Mouse (Mus musculus): ENCODE measurements around the gene Gbf1. TPM values are rescaled to one million over a fixed set of nuclear protein-coding genes. Genes with fewer than 3 reads are reported as not detected.
A peak's percentile ranks its signal among the peaks of the same experiment; 100 is the strongest.

The Gbf1 gene
- polyA plus RNA-seq, 1 experiment from 2014 or later: 50.0 TPM

DNA sequence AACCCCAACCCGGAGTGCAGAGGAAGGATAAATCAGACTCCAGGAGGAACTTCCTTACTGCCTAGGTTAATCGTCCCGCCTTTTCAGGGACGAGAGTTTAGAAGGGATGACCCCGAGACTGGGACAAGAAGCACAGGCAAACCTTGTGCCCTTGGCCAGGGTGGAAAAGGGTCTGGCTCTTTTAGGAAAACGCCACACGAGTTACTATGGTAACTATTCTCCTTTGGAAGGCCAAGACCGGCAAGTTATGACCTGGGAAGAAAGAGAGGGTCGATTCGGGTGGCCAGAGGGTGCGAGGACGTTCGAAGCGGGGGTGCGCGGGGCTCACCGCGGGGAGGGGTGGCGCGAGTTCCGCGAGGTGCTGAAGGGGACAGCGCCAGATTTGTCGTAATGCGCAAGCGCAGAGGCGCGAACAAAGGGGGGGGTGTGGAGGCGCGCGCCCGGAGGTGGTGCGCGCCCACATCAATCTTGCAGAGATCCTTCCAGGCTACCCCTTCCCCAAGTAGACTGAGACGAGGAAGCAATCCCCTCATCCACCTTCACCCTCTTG is 174.5 kb downstream of the Gbf1 start, which contains the start of gene Psd:
Psd (minus strand) TSS at position 401 of the 550 bp plus-strand sequence.
- no peak for DNase-seq (ENCODE audit: low spot score)
- under 1% methylated on average over 35 of the region's 35 CpGs for WGBS
- H3K4me3 ChIP-seq: peak within 1 kb of the TSS; percentile 79
- H3K36me3 ChIP-seq: peaks cover 16% of the 10 kb centered on the region
- peak within 1 kb of the TSS; percentile 82 for H3K27ac ChIP-seq
- no peaks in the 10 kb centered on the region for H3K9me3 ChIP-seq
- peaks cover 35% of the 10 kb centered on the region for H3K4me1 ChIP-seq
- peaks cover 65% of the 10 kb centered on the region for H3K27me3 ChIP-seq (ENCODE audit: insufficient read depth, poor library complexity, severe bottlenecking)

DNA sequence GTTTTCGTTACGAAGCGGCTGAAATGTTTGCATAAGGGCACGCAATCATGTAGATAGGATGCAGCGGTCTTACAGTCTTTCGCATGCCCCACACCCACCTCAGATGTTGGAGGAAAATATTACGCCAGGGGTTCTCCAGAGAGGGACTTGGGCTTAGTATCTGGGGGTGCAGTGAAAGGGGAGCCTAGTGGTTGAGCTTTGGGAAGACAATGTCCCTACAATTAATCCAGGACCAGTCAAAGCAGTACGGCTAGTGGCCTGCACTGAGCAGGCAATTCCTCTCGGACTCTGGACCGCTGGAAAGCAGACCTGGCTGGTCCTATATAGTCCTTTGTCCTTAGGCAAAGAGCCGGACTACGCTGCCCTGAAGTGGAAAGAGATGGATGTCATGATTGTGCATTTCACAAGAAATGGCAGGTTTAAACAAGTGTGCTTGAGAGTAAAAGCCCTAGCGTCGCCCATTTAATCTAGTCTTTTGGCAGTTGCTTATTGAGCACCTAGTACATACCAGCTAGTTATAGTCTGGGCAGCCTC is 175.3 kb downstream of the Gbf1 start:
- Histone ChIP-seq H3K27ac (peak overlapping the region; percentile 82; the same call in 1 of the 2 replicates), H3K36me3 (peaks cover 24% of the 10 kb centered on the region), H3K4me1 (peaks cover 35% of the 10 kb centered on the region), H3K9me3 (no peaks in the 10 kb centered on the region), H3K27me3 (ENCODE audit: insufficient read depth, poor library complexity, severe bottlenecking) (peaks cover 57% of the 10 kb centered on the region), H3K4me3 (peak overlapping the region; percentile 79)
- DNase-seq (ENCODE audit: low spot score): no peak
- 28% methylated on average over 14 of the region's 14 CpGs for WGBS

DNA sequence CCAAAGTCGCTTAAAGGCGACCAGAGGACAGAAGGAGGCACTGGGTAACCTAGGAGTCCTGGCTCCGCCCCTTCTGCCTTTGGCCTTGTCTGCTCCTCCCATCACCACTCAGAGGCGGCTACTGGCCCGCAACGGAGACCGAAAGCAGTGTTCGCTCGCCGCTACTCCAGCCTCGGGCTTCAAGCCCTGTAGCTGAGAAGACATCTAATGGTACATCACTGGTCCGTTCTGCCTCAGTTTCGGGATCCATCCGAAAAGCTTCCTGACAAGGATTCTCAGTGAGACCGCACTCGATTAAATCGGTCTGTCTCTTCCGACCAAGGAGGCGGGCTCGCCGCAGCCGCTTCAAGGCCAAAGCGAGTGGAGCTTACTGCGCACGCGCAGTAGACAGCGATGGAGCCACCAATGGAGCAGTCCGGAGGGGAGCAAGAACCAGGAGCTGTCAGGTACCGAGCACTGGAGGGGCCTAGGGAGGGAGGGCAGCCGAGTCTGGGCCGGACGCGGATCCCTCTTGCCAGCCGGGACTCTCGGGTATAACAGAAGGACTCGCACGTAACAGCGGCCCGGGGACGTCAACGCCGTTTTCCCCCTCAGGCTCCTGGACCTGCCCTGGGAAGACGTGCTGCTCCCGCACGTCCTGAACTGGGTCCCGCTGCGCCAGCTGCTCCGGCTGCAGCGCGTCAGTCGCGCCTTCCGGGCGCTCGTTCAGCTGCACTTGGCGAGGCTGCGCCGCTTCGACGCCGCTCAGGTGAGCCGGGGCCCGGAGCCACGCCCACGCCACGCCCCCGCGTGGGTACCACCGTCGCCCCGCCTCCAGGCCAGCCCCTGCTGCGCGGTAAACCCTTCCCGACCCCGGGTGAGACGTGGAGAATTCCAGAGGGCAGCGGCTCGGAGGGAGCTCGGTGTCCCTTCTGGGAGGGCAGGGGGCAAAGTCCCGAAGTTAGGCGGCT is 176.0 kb downstream of the Gbf1 start, which contains the start of gene Fbxl15:
Fbxl15 (plus strand) TSS at position 104 of the 950 bp plus-strand sequence.
- Histone ChIP-seq H3K4me1 (peaks cover 35% of the 10 kb centered on the region), H3K4me3 (peak within 1 kb of the TSS; percentile 79), H3K9me3 (no peaks in the 10 kb centered on the region), H3K36me3 (peaks cover 24% of the 10 kb centered on the region), H3K27ac (peak within 1 kb of the TSS; percentile 82), H3K27me3 (ENCODE audit: insufficient read depth, poor library complexity, severe bottlenecking) (peaks cover 49% of the 10 kb centered on the region)
- under 1% methylated on average over 81 of the region's 81 CpGs for WGBS
- DNase-seq (ENCODE audit: low spot score): peak; percentile 97

DNA sequence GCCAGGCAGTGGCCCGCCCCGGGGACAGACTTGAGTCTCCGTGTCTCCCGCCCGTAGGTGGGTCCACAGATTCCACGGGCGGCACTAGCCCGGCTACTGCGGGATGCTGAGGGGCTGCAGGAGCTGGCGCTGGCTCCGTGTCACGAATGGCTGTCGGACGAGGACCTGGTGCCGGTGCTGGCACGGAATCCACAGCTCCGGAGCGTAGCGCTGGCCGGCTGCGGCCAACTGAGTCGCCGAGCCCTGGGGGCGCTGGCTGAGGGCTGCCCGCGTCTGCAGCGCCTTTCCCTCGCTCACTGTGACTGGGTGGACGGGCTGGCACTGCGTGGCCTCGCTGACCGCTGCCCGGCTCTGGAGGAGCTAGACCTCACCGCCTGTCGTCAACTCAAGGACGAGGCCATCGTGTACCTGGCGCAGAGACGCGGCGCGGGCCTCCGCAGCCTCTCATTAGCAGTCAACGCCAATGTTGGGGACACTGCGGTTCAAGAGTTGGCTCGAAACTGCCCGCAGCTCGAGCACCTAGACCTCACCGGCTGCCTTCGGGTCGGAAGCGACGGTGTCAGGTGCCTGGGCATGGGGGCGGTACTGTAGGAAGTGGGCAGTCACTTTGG is 176.8 kb downstream of the Gbf1 start:
- peak; percentile 76 for DNase-seq (ENCODE audit: low spot score)
- WGBS: 3% methylated on average over 54 of the region's 54 CpGs
- peaks cover 24% of the 10 kb centered on the region for H3K36me3 ChIP-seq
- H3K9me3 ChIP-seq: no peaks in the 10 kb centered on the region
- peak overlapping the region; percentile 79 for H3K4me3 ChIP-seq
- H3K27ac ChIP-seq: peak overlapping the region; percentile 82
- peaks cover 42% of the 10 kb centered on the region for H3K27me3 ChIP-seq (ENCODE audit: insufficient read depth, poor library complexity, severe bottlenecking)
- peaks cover 35% of the 10 kb centered on the region for H3K4me1 ChIP-seq

DNA sequence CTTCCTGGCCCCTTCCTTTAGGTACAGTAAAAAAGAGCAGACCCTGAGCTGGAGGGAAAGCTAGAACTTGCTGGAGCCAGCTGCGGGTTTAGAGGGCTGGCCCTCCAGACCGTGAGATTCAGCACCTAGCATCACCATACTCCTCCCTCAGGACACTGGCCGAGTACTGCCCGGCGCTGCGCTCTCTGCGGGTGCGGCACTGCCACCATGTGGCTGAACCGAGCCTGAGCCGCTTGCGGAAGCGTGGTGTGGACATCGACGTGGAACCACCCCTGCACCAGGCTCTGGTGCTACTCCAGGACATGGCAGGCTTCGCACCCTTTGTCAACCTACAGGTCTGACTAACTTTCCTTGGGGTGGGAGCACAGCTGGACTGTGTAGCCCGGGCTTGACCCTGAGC is 177.6 kb downstream of the Gbf1 start:
- H3K36me3 ChIP-seq: peaks cover 24% of the 10 kb centered on the region
- 5% methylated on average over 16 of the region's 16 CpGs for WGBS
- no peak overlapping the region for H3K4me3 ChIP-seq
- H3K4me1 ChIP-seq: peaks cover 35% of the 10 kb centered on the region
- DNase-seq (ENCODE audit: low spot score): peak; percentile 94
- no peaks in the 10 kb centered on the region for H3K9me3 ChIP-seq
- H3K27me3 ChIP-seq (ENCODE audit: insufficient read depth, poor library complexity, severe bottlenecking): peaks cover 34% of the 10 kb centered on the region
- no peak overlapping the region for H3K27ac ChIP-seq

DNA sequence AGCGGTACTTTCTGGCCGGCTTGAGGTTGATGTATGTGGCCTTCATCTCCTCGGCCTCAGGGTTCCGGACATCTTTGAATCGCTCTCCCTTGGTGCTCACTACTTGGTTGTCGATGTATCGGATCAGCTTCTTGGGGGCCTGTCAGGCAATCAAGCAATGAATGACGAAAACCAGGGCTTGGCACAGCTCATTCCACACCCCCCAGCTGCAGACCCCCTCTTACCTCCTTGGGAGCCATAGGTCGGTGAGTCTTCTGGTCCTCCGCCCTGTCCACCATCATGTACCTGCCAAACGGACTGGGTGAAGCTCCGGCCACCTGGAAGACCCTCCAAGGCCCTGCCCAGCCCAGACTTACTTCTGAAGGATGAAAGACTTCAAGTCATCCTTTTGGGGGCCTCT is 178.4 kb downstream of the Gbf1 start:
- Histone ChIP-seq H3K36me3 (peaks cover 24% of the 10 kb centered on the region), H3K9me3 (no peaks in the 10 kb centered on the region), H3K27ac (no peak overlapping the region), H3K27me3 (ENCODE audit: insufficient read depth, poor library complexity, severe bottlenecking) (peaks cover 26% of the 10 kb centered on the region), H3K4me3 (no peak overlapping the region), H3K4me1 (peaks cover 35% of the 10 kb centered on the region)
- DNase-seq (ENCODE audit: low spot score): no peak
- 87% methylated on average over 12 of the region's 12 CpGs for WGBS

DNA sequence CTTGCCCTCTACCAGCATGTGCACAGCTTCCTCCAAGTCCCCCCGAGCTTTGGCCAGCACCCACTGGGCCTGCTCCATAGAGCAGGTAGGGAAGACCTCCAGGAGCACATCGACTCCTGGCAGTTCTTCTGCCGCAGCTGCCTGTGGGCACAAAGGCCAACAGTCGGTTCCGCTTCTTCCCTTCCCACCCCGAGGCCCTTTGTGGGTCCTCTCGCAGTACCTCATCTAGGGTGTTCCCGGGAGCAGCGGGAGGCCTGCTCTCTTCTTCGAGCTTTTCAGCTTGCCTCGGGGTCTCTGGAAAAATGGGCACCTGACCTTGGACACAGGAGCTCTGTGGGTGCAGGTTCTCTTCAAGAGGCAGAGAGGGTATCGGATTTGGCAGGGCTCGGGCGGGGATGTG is 179.0 kb downstream of the Gbf1 start:
- H3K4me3 ChIP-seq: no peak overlapping the region
- H3K27ac ChIP-seq: no peak overlapping the region
- H3K36me3 ChIP-seq: peaks cover 24% of the 10 kb centered on the region
- H3K9me3 ChIP-seq: no peaks in the 10 kb centered on the region
- whole genome bisulfite sequencing: 88% methylated on average over 14 of the region's 14 CpGs
- H3K4me1 ChIP-seq: peaks cover 35% of the 10 kb centered on the region
- DNase-seq (ENCODE audit: low spot score): no peak
- H3K27me3 ChIP-seq (ENCODE audit: insufficient read depth, poor library complexity, severe bottlenecking): peaks cover 20% of the 10 kb centered on the region

DNA sequence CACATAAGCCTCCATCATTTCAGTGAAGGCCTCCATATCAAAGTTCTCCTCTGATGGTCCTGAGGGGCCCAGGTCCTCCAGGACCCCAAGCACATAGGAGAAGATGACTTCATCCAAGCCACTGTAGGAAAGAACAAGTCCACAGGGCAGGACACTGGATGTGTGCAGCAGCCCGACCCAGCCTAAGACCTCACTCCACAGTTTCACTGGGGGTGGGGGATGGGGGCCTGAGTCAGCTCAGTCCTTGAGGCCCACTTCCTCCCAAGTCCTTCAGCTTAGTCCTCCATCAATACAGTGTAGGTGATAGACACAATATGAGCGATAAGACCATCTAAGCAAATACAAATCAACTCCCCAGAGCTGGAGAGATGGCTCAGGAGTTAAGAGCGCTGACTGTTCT is 179.6 kb downstream of the Gbf1 start:
- peaks cover 24% of the 10 kb centered on the region for H3K36me3 ChIP-seq
- H3K27me3 ChIP-seq (ENCODE audit: insufficient read depth, poor library complexity, severe bottlenecking): peaks cover 14% of the 10 kb centered on the region
- no peak overlapping the region for H3K4me3 ChIP-seq
- no peaks in the 10 kb centered on the region for H3K9me3 ChIP-seq
- 86% methylated on average over 3 of the region's 3 CpGs for WGBS
- peaks cover 29% of the 10 kb centered on the region for H3K4me1 ChIP-seq
- H3K27ac ChIP-seq: no peak overlapping the region
- DNase-seq (ENCODE audit: low spot score): no peak

DNA sequence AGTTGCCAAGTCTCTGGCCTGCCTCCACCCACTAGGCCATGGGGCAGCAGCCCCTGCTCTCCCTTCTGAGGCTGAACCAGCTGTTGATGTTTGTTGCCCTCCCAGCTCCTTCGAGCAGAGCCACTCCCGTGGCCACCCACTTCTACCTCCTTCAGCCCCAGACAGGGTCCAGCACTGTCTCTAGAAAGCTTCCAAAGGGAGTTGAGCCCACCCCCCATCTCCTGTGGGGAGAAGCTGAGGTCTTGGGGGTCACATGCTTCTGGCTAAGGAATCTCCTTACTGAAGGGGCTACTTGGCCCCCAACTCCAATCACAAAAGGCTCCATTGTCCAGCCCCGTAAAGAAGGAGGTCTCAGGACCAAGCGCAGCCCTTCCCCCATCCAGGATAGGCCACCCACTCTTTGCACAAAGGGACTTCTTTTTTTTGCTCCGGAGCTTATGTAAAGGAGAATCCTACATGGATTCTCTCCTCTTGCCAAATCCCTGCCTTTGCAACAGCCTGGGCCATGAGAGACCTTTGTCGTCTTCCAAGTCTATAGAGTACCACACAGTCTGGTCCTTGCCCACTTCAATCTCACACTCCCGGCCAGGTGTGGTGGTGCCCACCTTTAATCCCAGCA is 180.5 kb downstream of the Gbf1 start:
- no peaks in the 10 kb centered on the region for H3K9me3 ChIP-seq
- 76% methylated on average over 7 of the region's 7 CpGs for WGBS
- no peak for DNase-seq (ENCODE audit: low spot score)
- peaks cover 24% of the 10 kb centered on the region for H3K36me3 ChIP-seq
- H3K4me1 ChIP-seq: peaks cover 29% of the 10 kb centered on the region
- H3K4me3 ChIP-seq: no peak overlapping the region
- no peak overlapping the region for H3K27ac ChIP-seq
- peaks cover 7% of the 10 kb centered on the region; the same call in 1 of the 2 replicates for H3K27me3 ChIP-seq (ENCODE audit: insufficient read depth, poor library complexity, severe bottlenecking)

DNA sequence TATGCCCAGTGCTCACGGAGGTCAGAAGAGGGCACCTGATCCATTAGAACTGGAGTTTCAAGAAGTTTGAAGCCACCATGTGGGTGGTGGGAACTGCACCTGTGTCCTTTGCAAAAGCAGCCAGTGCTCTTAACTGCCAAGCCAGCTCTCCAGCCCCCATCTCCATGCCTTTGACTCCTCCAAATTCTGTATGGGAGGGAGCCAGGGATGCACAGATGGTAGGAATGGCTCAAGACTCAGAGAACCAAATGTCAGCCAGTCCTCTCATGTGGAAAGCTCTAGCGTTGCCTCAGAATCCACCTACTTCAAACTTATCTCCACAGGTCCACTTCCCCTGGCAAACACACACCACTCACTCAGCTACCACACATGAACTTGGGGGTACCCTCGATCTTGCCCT is 181.6 kb downstream of the Gbf1 start:
- WGBS: 84% methylated on average over 3 of the region's 3 CpGs
- DNase-seq (ENCODE audit: low spot score): no peak

More for the DNA sequence above, 181.6 kb downstream of the Gbf1 start:
- no peak overlapping the region for H3K4me3 ChIP-seq
- H3K9me3 ChIP-seq: no peaks in the 10 kb centered on the region
- H3K27me3 ChIP-seq (ENCODE audit: insufficient read depth, poor library complexity, severe bottlenecking): peaks cover 5% of the 10 kb centered on the region; the same call in 1 of the 2 replicates
- H3K4me1 ChIP-seq: peaks cover 24% of the 10 kb centered on the region
- peaks cover 24% of the 10 kb centered on the region for H3K36me3 ChIP-seq
- H3K27ac ChIP-seq: no peak overlapping the region

Data from heart, embryonic 10.5 days (tissue).